Mouse (Mus musculus): Measurements from ENCODE around the gene Fgfr2. TPM values are rescaled to one million over a fixed set of nuclear protein-coding genes. Genes with fewer than 3 reads are reported as not detected.

Fgfr2 gene
- polyA plus RNA-seq, 1 experiment: 3.0 TPM

DNA sequence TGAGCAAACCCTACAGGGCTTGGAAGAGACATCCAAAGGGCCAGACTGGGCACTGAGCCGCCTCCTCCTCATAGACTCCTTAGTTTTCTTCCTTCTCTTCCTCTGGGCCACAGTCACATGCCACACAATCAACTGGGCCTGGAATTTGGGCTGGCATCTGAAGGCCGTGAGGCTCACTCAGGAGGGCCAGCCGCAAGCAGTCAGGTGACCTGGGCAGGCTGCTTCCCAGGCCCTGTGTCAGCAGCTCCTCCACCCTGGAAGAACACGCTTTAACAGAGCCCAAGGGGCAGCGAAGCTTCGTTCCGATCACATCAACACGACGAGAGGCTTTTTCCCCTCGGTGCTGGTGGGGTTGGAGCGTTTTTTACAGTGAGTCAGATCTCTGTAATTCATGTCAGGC lies 320.5 kb downstream of the Fgfr2 start:
- Histone ChIP-seq H3K36me3 (ENCODE audit: control insufficient read depth, insufficient read depth, low read length) (no peaks in the 10 kb centered on the region), H3K27me3 (ENCODE audit: control insufficient read depth, insufficient read depth, low read length) (no peaks in the 10 kb centered on the region), H3K4me3 (ENCODE audit: control insufficient read depth, low read depth, low read length) (no peak overlapping the region), H3K27ac (ENCODE audit: control insufficient read depth, insufficient read depth, low read depth, low read length) (no peak overlapping the region), H3K4me1 (ENCODE audit: control insufficient read depth, insufficient read depth, low read length) (peaks cover 9% of the 10 kb centered on the region)
- TF ChIP-seq POLR2A (IDR thresholded peaks at IDR 0.05; ENCODE audit: control insufficient read depth, low read depth, low read length) (no peak), CTCF (IDR thresholded peaks at IDR 0.05; ENCODE audit: control insufficient read depth, insufficient read depth, insufficient replicate concordance, low read depth, low read length) (no peak)

DNA sequence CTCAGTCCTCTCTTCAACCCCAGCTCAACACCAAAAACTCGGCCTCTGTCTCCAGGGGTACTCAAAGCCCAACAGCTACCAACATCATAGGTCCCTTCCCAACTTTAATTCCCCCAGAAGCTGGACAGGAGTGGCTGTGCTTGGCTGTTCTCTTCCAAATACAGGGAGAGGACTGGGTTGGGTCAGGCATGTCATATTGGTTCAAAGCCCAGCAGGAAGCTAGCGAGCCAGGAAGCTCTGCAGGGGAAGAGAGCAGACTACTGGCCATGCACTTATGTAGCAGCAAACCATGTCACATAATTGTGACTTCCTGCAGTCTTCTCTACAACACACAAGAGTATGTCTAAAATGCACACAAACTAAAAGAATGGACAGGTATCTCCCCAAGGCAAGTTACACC lies 321.1 kb downstream of the Fgfr2 start:
- H3K36me3 ChIP-seq (ENCODE audit: control insufficient read depth, insufficient read depth, low read length): no peaks in the 10 kb centered on the region
- no peak for TF ChIP-seq POLR2A (IDR thresholded peaks at IDR 0.05; ENCODE audit: control insufficient read depth, low read depth, low read length)
- TF ChIP-seq CTCF (IDR thresholded peaks at IDR 0.05; ENCODE audit: control insufficient read depth, insufficient read depth, insufficient replicate concordance, low read depth, low read length): no peak
- no peaks in the 10 kb centered on the region for H3K27me3 ChIP-seq (ENCODE audit: control insufficient read depth, insufficient read depth, low read length)
- no peak overlapping the region for H3K4me3 ChIP-seq (ENCODE audit: control insufficient read depth, low read depth, low read length)
- peaks cover 9% of the 10 kb centered on the region for H3K4me1 ChIP-seq (ENCODE audit: control insufficient read depth, insufficient read depth, low read length)
- H3K27ac ChIP-seq (ENCODE audit: control insufficient read depth, insufficient read depth, low read depth, low read length): no peak overlapping the region

DNA sequence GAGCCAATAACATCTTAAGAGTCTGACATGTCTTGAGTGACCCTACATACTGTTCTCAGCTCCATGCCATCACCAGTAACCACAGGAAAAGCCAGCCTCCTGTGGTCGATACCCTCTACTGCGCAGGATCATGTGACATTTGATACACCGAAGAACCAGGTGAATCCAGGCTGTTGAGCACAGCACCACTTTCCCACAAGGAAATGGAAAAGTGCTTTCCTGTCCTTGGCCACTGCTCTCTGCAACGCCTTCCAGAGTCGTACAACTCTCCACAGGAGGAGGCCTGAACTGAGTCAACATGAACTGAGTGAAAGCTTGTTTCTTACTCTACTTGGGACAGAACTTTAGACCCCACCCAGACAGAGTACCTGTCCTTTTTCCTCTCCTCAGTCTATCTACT lies 321.6 kb downstream of the Fgfr2 start:
- H3K27ac ChIP-seq (ENCODE audit: control insufficient read depth, insufficient read depth, low read depth, low read length): no peak overlapping the region

DNA sequence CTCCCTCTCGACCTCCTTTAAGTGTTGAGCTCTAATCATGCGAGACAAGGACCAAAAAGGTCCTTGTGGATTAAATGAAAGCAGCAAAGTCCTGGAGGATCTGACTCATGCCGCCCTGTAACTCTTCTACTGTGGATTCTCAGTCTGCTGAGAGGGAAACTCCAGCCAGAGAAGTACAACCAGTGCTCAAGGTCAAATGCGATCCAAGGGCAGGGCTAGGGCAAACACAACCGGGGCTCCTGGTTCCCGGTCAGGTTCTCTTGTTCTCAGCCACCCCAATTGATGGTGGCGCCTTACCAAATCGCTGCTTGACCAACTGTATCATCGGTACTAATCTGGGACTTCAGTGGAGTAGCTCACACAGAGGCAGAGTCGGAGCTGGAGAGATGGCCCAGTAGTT lies 322.3 kb downstream of the Fgfr2 start:
- H3K4me1 ChIP-seq (ENCODE audit: control insufficient read depth, insufficient read depth, low read length): peaks cover 9% of the 10 kb centered on the region
- no peak for TF ChIP-seq CTCF (IDR thresholded peaks at IDR 0.05; ENCODE audit: control insufficient read depth, insufficient read depth, insufficient replicate concordance, low read depth, low read length)
- no peak for TF ChIP-seq POLR2A (IDR thresholded peaks at IDR 0.05; ENCODE audit: control insufficient read depth, low read depth, low read length)
- H3K36me3 ChIP-seq (ENCODE audit: control insufficient read depth, insufficient read depth, low read length): no peaks in the 10 kb centered on the region
- no peaks in the 10 kb centered on the region for H3K27me3 ChIP-seq (ENCODE audit: control insufficient read depth, insufficient read depth, low read length)
- H3K4me3 ChIP-seq (ENCODE audit: control insufficient read depth, low read depth, low read length): no peak overlapping the region
- no peak overlapping the region for H3K27ac ChIP-seq (ENCODE audit: control insufficient read depth, insufficient read depth, low read depth, low read length)

More for the DNA sequence above, 321.6 kb downstream of the Fgfr2 start:
- no peak for TF ChIP-seq CTCF (IDR thresholded peaks at IDR 0.05; ENCODE audit: control insufficient read depth, insufficient read depth, insufficient replicate concordance, low read depth, low read length)
- TF ChIP-seq POLR2A (IDR thresholded peaks at IDR 0.05; ENCODE audit: control insufficient read depth, low read depth, low read length): no peak
- Histone ChIP-seq H3K27me3 (ENCODE audit: control insufficient read depth, insufficient read depth, low read length) (no peaks in the 10 kb centered on the region), H3K36me3 (ENCODE audit: control insufficient read depth, insufficient read depth, low read length) (no peaks in the 10 kb centered on the region), H3K4me3 (ENCODE audit: control insufficient read depth, low read depth, low read length) (no peak overlapping the region), H3K4me1 (ENCODE audit: control insufficient read depth, insufficient read depth, low read length) (peaks cover 9% of the 10 kb centered on the region)

DNA sequence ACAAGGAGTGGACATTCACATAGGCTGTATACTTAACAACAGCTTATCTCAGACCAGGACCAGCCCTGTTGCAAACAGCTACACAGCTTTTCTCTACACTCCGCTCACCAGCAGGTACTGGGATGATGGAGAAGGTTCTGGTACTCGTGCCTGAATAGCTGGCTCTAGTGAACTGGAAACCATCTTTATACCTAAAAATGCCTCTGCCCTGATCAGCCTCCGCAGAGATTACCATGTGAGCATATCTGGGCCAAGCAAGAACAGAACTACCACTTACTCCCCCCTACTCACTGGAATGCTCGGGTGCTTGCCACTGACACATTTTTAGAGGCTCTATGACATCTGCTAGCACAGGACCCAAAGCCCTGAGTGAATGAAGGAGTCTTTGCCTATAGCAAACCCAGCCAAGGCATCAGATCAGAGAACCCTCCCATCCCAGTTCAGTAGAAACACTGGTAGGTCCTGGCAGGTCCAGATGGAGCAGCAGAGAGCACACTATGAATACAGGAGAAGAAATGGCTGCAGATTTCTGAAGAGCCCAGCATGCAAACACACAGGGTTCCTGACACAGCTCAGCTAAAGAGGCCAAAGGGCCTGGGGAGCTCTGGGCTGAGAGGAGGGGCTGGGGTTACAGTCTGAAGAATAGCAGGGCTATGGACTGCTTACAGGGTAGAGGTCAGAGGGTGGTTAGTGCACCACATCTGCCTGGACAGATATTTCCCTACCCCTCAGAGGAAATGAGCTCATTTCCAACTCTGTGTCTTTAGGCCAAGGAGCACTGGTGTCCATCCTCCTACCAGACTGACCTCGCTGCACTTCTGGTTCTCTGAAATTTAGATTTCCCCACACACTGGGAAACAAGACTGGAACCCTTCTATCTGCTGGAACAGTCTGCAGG lies 323.8 kb downstream of the Fgfr2 start:
- no peak overlapping the region for H3K27ac ChIP-seq (ENCODE audit: control insufficient read depth, insufficient read depth, low read depth, low read length)

DNA sequence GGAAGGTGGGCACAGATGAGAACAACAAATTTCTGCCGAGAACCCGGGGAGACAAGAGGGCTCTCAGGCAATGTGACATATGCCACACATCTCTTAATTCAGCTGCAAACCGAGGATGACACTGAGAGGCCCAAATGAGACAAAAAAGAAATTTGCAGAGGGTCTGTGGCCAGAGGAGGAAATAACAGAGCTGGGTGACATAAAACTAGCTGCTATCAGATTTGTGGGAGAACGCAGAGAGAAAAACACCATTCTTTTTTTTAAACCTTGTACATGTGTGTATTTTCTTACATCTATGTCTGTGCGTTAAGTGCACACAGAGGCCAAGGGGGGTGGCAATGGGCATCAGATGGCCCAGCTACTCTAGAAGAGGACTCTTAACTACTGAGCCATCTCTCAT lies 328.0 kb downstream of the Fgfr2 start:
- Histone ChIP-seq H3K36me3 (ENCODE audit: control insufficient read depth, insufficient read depth, low read length) (no peaks in the 10 kb centered on the region), H3K4me3 (ENCODE audit: control insufficient read depth, low read depth, low read length) (no peak overlapping the region), H3K27me3 (ENCODE audit: control insufficient read depth, insufficient read depth, low read length) (no peaks in the 10 kb centered on the region), H3K27ac (ENCODE audit: control insufficient read depth, insufficient read depth, low read depth, low read length) (no peak overlapping the region), H3K4me1 (ENCODE audit: control insufficient read depth, insufficient read depth, low read length) (no peaks in the 10 kb centered on the region)
- no peak for TF ChIP-seq CTCF (IDR thresholded peaks at IDR 0.05; ENCODE audit: control insufficient read depth, insufficient read depth, insufficient replicate concordance, low read depth, low read length)
- TF ChIP-seq POLR2A (IDR thresholded peaks at IDR 0.05; ENCODE audit: control insufficient read depth, low read depth, low read length): no peak

More for the DNA sequence above, 323.8 kb downstream of the Fgfr2 start:
- Histone ChIP-seq H3K27me3 (ENCODE audit: control insufficient read depth, insufficient read depth, low read length) (no peaks in the 10 kb centered on the region), H3K4me3 (ENCODE audit: control insufficient read depth, low read depth, low read length) (no peak overlapping the region), H3K4me1 (ENCODE audit: control insufficient read depth, insufficient read depth, low read length) (peaks cover 9% of the 10 kb centered on the region), H3K36me3 (ENCODE audit: control insufficient read depth, insufficient read depth, low read length) (no peaks in the 10 kb centered on the region)
- TF ChIP-seq CTCF (IDR thresholded peaks at IDR 0.05; ENCODE audit: control insufficient read depth, insufficient read depth, insufficient replicate concordance, low read depth, low read length) (no peak), POLR2A (IDR thresholded peaks at IDR 0.05; ENCODE audit: control insufficient read depth, low read depth, low read length) (no peak)

DNA sequence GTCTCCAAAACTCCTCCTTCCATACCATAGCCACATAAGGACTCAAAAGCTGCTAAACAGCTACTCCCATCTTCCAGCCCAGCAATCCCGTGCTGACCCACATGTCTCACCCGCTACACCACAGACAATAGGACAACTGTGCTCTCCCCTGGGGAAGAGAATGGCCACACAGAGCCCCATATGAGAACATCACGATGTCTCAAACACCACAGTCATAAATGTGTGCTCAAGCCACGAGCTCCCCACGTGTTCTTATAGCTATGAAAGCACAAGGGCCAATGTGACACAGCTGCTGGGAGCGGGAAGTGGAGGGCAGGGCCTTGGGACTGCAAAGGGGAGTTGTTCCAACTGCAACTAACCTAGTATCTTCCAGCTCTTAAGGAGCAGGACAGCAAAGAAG lies 329.7 kb downstream of the Fgfr2 start:
- TF ChIP-seq CTCF (IDR thresholded peaks at IDR 0.05; ENCODE audit: control insufficient read depth, insufficient read depth, insufficient replicate concordance, low read depth, low read length) (no peak), POLR2A (IDR thresholded peaks at IDR 0.05; ENCODE audit: control insufficient read depth, low read depth, low read length) (no peak)

More for the DNA sequence above, 329.7 kb downstream of the Fgfr2 start:
- no peaks in the 10 kb centered on the region; the same call in 1 of the 2 replicates for H3K4me1 ChIP-seq (ENCODE audit: control insufficient read depth, insufficient read depth, low read length)
- no peaks in the 10 kb centered on the region for H3K27me3 ChIP-seq (ENCODE audit: control insufficient read depth, insufficient read depth, low read length)
- H3K27ac ChIP-seq (ENCODE audit: control insufficient read depth, insufficient read depth, low read depth, low read length): no peak overlapping the region
- H3K36me3 ChIP-seq (ENCODE audit: control insufficient read depth, insufficient read depth, low read length): no peaks in the 10 kb centered on the region
- no peak overlapping the region for H3K4me3 ChIP-seq (ENCODE audit: control insufficient read depth, low read depth, low read length)
